Mouse (Mus musculus) ES-E14 (cell line): ENCODE measurements around the gene Csta1.

Experiments
- ZC3H11A ChIP-seq: IDR thresholded peaks from 2 replicates; pipeline ENCODE4 v1.6.1; 2012; ENCODE audit warnings: low read depth, mild to moderate bottlenecking, inconsistent platforms, low read length, borderline replicate concordance
- ZNF384 ChIP-seq: IDR thresholded peaks from 2 replicates; pipeline ENCODE4 v1.6.1; 2012; ENCODE audit warnings: low read depth, low read length, inconsistent platforms

DNA sequence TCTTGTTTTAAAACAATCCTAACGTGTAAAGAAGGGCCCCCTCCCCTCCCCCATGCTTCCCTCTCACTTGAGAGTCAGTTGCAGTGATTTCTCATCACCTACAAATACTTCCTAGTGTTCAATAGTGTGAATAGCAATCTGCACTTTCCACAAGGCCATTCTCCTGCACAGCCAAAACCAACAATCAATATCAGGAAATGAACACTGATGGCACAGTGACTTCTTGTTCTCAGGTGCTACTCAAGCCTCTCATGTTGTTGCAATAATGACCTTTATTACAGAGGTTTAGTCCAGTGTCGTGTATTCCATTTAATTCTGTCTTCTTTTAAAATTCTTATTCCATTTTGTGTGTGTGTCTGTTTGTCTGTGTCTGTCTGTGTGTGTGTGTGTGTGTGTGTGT is 7.2 kb upstream of the Csta1 start:
- TF ChIP-seq ZNF384 (no peak), ZC3H11A (no peak)
